Mouse (Mus musculus): ENCODE results near the gene Mon2. TPM values are rescaled to one million over a fixed set of nuclear protein-coding genes. Genes with fewer than 3 reads are reported as not detected.

Mon2 gene
- total and polyA plus RNA-seq, 2 experiments from 2014 or later = 15.1 to 58.7 TPM

DNA sequence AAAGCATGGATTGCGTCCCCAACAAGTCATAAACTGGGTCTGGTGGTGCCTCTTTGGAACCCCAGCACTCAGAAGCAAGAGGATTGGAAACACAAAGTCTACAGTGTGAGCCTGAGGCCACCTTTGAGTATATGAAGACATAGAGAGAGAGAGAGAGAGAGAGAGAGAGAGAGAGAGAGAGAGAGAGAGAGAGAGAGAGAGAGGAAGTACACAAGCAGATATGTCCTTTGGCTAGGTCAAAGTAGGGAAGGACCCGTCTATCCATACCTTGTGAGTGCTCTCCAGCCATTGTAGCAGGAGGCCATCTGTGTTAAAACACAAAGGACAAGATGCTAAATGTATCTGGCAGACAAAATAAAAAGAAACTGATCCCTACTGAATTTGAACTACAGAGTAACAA is 118.4 kb downstream of the Mon2 start:
- Histone ChIP-seq H3K9ac (no peak overlapping the region), H3K4me2 (ENCODE audit: low read depth) (no peak overlapping the region), H3K27me3 (ENCODE audit: insufficient read depth, low read length) (no peaks in the 10 kb centered on the region), H3K36me3 (ENCODE audit: insufficient read depth) (no peaks in the 10 kb centered on the region), H3K4me3 (ENCODE audit: low read depth, low read length) (no peak overlapping the region), H3K4me1 (ENCODE audit: insufficient read depth) (no peaks in the 10 kb centered on the region), H3K9me3 (ENCODE audit: low read length) (no peaks in the 10 kb centered on the region), H3K27ac (ENCODE audit: low read depth, low read length) (no peak overlapping the region)
- DNase-seq (no peak), ATAC-seq (no peak)
- WGBS = 89% methylated on average over 2 of the region's 2 CpGs
- TF ChIP-seq CTCF (IDR thresholded peaks at IDR 0.05; ENCODE audit: low read depth) = no peak

DNA sequence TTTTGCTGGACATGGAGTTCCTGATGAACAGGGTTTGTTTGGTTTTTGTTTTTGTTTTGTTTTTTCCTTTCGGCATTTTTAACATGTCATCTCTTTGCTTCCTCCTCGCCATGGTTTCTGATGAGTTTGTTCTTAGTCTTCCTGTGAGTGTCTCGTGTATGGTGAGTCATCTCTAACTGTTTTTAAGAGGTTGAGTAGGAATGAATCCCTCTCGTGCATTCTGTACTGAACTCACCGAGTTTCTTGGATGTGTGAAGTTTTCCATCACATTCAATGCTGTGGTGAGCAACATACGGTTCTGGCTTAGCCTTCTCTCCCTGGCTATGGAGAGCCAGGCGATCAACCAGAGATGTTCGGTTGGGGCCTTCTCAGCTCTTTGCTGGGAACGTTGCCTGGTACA is 122.7 kb downstream of the Mon2 start:
- Histone ChIP-seq H3K9ac (no peak overlapping the region), H3K9me3 (ENCODE audit: low read length) (no peaks in the 10 kb centered on the region), H3K27ac (ENCODE audit: low read depth, low read length) (no peak overlapping the region), H3K36me3 (ENCODE audit: insufficient read depth) (no peaks in the 10 kb centered on the region), H3K4me2 (ENCODE audit: low read depth) (no peak overlapping the region), H3K4me1 (ENCODE audit: insufficient read depth) (no peaks in the 10 kb centered on the region), H3K27me3 (ENCODE audit: insufficient read depth, low read length) (no peaks in the 10 kb centered on the region), H3K4me3 (ENCODE audit: low read depth, low read length) (no peak overlapping the region)
- no peak for TF ChIP-seq CTCF (IDR thresholded peaks at IDR 0.05; ENCODE audit: low read depth)
- no peak for ATAC-seq
- 91% methylated on average over 9 of the region's 9 CpGs for WGBS
- DNase-seq = no peak

DNA sequence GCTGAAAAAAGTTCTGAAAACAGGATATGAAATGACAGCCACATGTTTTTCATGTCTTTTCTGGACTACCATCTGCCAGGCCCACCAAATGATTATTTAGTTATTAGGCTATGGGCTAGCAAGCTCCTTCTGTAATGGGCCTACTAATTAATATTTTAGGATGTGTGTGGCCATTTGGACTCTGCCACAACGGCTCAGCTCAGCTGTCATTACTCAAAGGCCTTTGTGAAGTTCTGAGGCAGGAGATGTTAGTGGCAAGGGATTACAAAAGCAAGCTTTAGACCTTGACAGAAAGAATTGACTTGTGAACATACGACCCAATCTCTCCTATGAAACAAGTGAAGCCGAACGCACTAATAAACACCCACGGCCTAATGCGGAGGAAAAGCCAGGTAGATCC is 125.3 kb downstream of the Mon2 start:
- 52% methylated on average over 6 of the region's 6 CpGs for WGBS
- H3K9ac ChIP-seq = no peak overlapping the region

DNA sequence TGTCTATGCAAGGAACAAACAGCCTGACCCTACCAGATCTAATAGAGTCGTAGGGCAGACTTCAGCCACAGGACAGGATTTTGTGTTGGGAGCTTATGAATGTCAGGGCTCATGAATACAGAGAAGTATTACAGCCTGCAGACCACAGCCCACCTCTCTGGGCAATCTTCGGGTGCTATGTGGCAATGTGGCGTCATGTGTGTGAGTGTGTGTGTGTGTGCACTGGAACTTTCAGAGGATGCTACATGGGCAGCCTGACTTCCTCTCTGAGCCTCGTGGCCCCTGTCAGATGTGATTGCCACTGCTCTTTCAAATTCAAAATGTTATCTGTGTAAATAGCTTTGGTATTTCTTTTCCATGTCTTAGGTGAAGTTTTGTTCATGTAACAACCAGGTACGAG is 131.4 kb downstream of the Mon2 start:
- no peak for ATAC-seq

More for the DNA sequence above, 125.3 kb downstream of the Mon2 start:
- Histone ChIP-seq H3K4me1 (ENCODE audit: insufficient read depth) (no peaks in the 10 kb centered on the region), H3K27ac (ENCODE audit: low read depth, low read length) (no peak overlapping the region), H3K27me3 (ENCODE audit: insufficient read depth, low read length) (no peaks in the 10 kb centered on the region), H3K4me3 (ENCODE audit: low read depth, low read length) (no peak overlapping the region), H3K36me3 (ENCODE audit: insufficient read depth) (no peaks in the 10 kb centered on the region), H3K9me3 (ENCODE audit: low read length) (no peaks in the 10 kb centered on the region), H3K4me2 (ENCODE audit: low read depth) (no peak overlapping the region)
- no peak for ATAC-seq
- TF ChIP-seq CTCF (IDR thresholded peaks at IDR 0.05; ENCODE audit: low read depth) = no peak
- no peak for DNase-seq

DNA sequence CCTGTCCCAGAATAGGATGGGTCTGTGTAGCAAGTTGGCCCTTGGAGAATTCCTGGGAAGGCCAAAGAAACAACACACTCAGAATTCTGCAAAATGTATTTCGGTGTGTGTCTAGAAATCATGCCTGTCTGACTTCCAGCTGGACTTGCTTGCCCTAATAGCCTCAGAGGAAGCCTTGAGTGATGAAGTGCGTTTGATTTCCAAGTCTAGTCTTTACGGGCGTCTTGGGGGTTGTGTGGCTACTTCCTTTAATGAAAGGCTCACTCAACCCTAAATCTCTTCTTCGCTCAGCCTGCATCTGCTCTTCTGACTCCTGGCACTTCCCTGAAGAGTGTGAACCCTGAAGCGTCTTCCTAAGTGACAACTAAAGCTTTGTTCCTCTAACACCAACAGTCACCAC is 132.5 kb downstream of the Mon2 start:
- Histone ChIP-seq H3K27ac (ENCODE audit: low read depth, low read length) (no peak overlapping the region), H3K27me3 (ENCODE audit: insufficient read depth, low read length) (no peaks in the 10 kb centered on the region), H3K4me3 (ENCODE audit: low read depth, low read length) (no peak overlapping the region), H3K4me2 (ENCODE audit: low read depth) (no peak overlapping the region), H3K4me1 (ENCODE audit: insufficient read depth) (no peaks in the 10 kb centered on the region), H3K9ac (no peak overlapping the region), H3K36me3 (ENCODE audit: insufficient read depth) (no peaks in the 10 kb centered on the region), H3K9me3 (ENCODE audit: low read length) (no peaks in the 10 kb centered on the region)
- no peak for TF ChIP-seq CTCF (IDR thresholded peaks at IDR 0.05; ENCODE audit: low read depth)
- no peak for ATAC-seq
- 62% methylated on average over 6 of the region's 6 CpGs for WGBS
- DNase-seq = no peak

More for the DNA sequence above, 131.4 kb downstream of the Mon2 start:
- H3K4me3 ChIP-seq (ENCODE audit: low read depth, low read length) = no peak overlapping the region
- no peaks in the 10 kb centered on the region for H3K36me3 ChIP-seq (ENCODE audit: insufficient read depth)
- H3K27me3 ChIP-seq (ENCODE audit: insufficient read depth, low read length) = no peaks in the 10 kb centered on the region
- H3K4me1 ChIP-seq (ENCODE audit: insufficient read depth) = no peaks in the 10 kb centered on the region
- no peak overlapping the region for H3K9ac ChIP-seq
- WGBS = 82% methylated on average over 5 of the region's 5 CpGs
- no peaks in the 10 kb centered on the region for H3K9me3 ChIP-seq (ENCODE audit: low read length)
- TF ChIP-seq CTCF (IDR thresholded peaks at IDR 0.05; ENCODE audit: low read depth) = no peak
- DNase-seq = no peak
- H3K27ac ChIP-seq (ENCODE audit: low read depth, low read length) = no peak overlapping the region
- no peak overlapping the region for H3K4me2 ChIP-seq (ENCODE audit: low read depth)

DNA sequence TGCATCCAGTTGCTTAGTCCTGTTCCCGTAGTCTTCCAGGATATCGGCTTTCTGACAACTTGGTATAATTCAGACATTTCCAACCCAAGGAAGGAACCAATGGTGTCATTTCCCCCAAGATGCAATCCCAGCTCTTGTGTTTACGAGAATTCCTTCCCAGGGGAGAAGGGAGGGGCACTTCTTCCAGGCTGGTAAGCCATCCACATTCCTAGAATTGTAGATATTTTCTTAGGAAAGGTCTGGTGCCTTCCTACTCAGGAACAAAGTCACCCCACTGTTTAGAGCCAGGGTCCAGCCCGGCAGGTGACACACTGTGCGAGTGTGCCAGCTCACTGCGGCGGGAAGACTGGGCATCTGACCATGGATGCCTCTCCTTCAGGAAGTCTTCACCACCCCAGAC is 133.5 kb downstream of the Mon2 start:
- no peak for DNase-seq
- no peak overlapping the region for H3K4me2 ChIP-seq (ENCODE audit: low read depth)
- ATAC-seq = no peak
- H3K27me3 ChIP-seq (ENCODE audit: insufficient read depth, low read length) = no peaks in the 10 kb centered on the region
- no peak overlapping the region for H3K4me3 ChIP-seq (ENCODE audit: low read depth, low read length)
- no peaks in the 10 kb centered on the region for H3K36me3 ChIP-seq (ENCODE audit: insufficient read depth)
- no peak overlapping the region for H3K27ac ChIP-seq (ENCODE audit: low read depth, low read length)
- no peak overlapping the region for H3K9ac ChIP-seq
- H3K9me3 ChIP-seq (ENCODE audit: low read length) = no peaks in the 10 kb centered on the region
- no peak for TF ChIP-seq CTCF (IDR thresholded peaks at IDR 0.05; ENCODE audit: low read depth)
- WGBS = 89% methylated on average over 7 of the region's 7 CpGs
- H3K4me1 ChIP-seq (ENCODE audit: insufficient read depth) = no peaks in the 10 kb centered on the region

MicroRNAs within 50 kb of the gene (microRNA counts, 519-probe panel; counts per million panel counts)
- 7,357 counts per million, percentile 94 among the panel's probes with 10 or more counts for microRNA mmu-let-7i

Small RNA genes lying within 50 kb of the gene (microRNA-seq; reads per million reads assigned to microRNA genes)
- gene Mirlet7i = 32,941 to 48,687 reads per million in 2 experiments

Other genes with a start within 250 kb of the Mon2 start
- gene Usp15, start 120.5 kb upstream of the Mon2 start, total RNA-seq (2014; rRNA removed) = 71.8 and 72.8 TPM in 2 replicates
- 48.9 and 54.1 TPM in 2 replicates for gene Usp15, start 120.5 kb upstream of the Mon2 start, polyA plus RNA-seq (2015; fragmentation: Nextera tagmentation; extraction: Ambion mirVana)
- 134 and 138 TPM in 2 replicates for gene Fam19a2, start 187.5 kb upstream of the Mon2 start, total RNA-seq (2014; rRNA removed)
- 62.0 and 62.9 TPM in 2 replicates for gene Fam19a2, start 187.5 kb upstream of the Mon2 start, polyA plus RNA-seq (2015; fragmentation: Nextera tagmentation; extraction: Ambion mirVana)